Mouse (Mus musculus): Measurements from ENCODE around the gene Trh. TPM values are rescaled to one million over a fixed set of nuclear protein-coding genes. Genes with fewer than 3 reads are reported as not detected.

The Trh gene
- polyA plus RNA-seq (2017; shearing (Covaris generic)): not detected

GRCm38 (mm10) chr6:92244591-92244990 lies at the start of gene Trh:
TSS of gene Trh (minus strand) at chr6:92244650.

GRCm38 (mm10) chr6:92214773-92215449 lies 29.5 kb downstream of the Trh start, which contains the start of gene Rbsn:
TSS of gene Rbsn (minus strand) at chr6:92214925.

Other genes starting within 250 kb of the Trh start
- gene Nr2c2, start 153.3 kb downstream of the Trh start, polyA plus RNA-seq (2017; shearing (Covaris generic)): 81.7 TPM
- 41.4 TPM for gene Mrps25, start 60.6 kb downstream of the Trh start, polyA plus RNA-seq (2017; shearing (Covaris generic))
- 19.1 TPM for gene Rbsn, start 29.7 kb downstream of the Trh start, polyA plus RNA-seq (2017; shearing (Covaris generic))